Mouse (Mus musculus) subcutaneous adipose tissue, adult 2 months (tissue): Measurements from ENCODE around the gene Nmrk1. TPM values are rescaled to one million over a fixed set of nuclear protein-coding genes. Genes with fewer than 3 reads are reported as not detected.

Source experiments
- polyA plus RNA-seq: library from polyadenylated mRNA; depleted of rRNA; stranded (reverse); fragments of >200 nt; gene quantifications from 2 replicates; pipeline ENCODE4 v1.2.3, GENCODE M21; 2012; ENCODE audit warnings: low replicate concordance; rRNA removed

The Nmrk1 gene
- 7.9 and 13.4 TPM in 2 replicates for polyA plus RNA-seq

DNA sequence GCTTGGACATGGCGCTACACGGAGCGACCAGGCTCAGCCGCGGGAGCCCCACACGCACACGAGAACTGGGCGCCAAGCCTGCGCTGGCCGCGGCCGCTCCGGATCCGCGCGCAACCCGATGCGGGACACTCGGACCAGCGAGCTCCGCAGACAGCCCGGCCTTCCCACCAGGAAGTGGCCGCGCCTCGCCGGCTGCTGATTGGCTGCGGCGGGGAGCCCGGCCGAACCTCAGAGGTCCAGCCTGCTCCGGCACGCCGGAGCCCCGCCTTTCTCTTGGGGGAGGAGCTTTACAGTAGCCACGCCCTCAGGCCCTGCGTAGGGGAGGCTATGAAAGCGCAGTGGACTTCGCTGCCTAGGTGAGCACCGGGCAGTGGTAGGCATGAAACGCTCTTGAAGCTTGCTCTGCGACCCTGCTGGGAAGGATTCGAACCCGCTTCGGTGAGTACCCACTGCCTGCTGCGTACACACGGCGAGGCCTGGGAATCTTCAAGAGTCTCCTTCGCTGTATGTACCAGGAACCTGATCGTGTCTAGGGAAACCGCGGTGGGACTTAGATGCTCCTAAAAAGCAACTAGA lies at the start of gene Nmrk1, which contains the start of gene Ostf1:
Nmrk1 (plus strand) TSS at position 307 of the 576 bp plus-strand sequence.
Ostf1 (minus strand) TSS at position 180 of the 576 bp plus-strand sequence.

GRCm38 (mm10) chr19:18670608-18671007 lies 38.9 kb downstream of the Nmrk1 start, which contains the start of gene Carnmt1:
Carnmt1 (plus strand) TSS chr19:18670764.

Other genes with a start within 250 kb of the Nmrk1 start
- 65.5 and 68.3 TPM in 2 replicates for gene Ostf1, start 127 bp upstream of the Nmrk1 start, polyA plus RNA-seq
- 6.7 and 8.1 TPM in 2 replicates for gene Carnmt1, start 38.8 kb downstream of the Nmrk1 start, polyA plus RNA-seq
- gene D030056L22Rik, start 81.2 kb downstream of the Nmrk1 start, polyA plus RNA-seq = 4.1 and 12.6 TPM in 2 replicates
- 0.30 and 0.95 TPM in 2 replicates for gene Trpm6, start 118.0 kb downstream of the Nmrk1 start, polyA plus RNA-seq